Mouse (Mus musculus) cerebellum, adult 2 months (tissue): ENCODE measurements around the gene Cngb1.

Experiments
- CTCF ChIP-seq: fragments of 200-500 bp; IDR thresholded peaks from 2 replicates; pipeline ENCODE4 v1.5.1; 2011; ENCODE audit warnings: low read depth, mild to moderate bottlenecking, control low read depth, low read length, moderate library complexity, borderline replicate concordance; ENCODE audit not compliant: insufficient read depth
- POLR2A ChIP-seq: fragments of 200-500 bp; IDR thresholded peaks from 2 replicates; pipeline ENCODE4 v1.6.1; 2011; ENCODE audit warnings: low read length, control low read depth, borderline replicate concordance; ENCODE audit not compliant: insufficient read depth

GRCm38 (mm10) chr8:95201491-95201890 is 104.9 kb downstream of the Cngb1 start:
- TF ChIP-seq POLR2A, result no peak
- TF ChIP-seq CTCF, result no peak
